Mouse (Mus musculus) myocyte (in vitro differentiated cells): ENCODE results near the gene Szt2. TPM values are rescaled to one million over a fixed set of nuclear protein-coding genes. Genes with fewer than 3 reads are reported as not detected.

Experiments used
- H3K27me3 ChIP-seq: one replicate; pipeline ENCODE4 v1.6.1; 2011; ENCODE audit not compliant: control insufficient read depth, insufficient read depth, insufficient read length
- H3K36me3 ChIP-seq: one replicate; pipeline ENCODE4 v1.6.1; 2011; ENCODE audit not compliant: control insufficient read depth, insufficient read depth
- H3K4me2 ChIP-seq: one replicate; pipeline ENCODE4 v1.6.1; 2011; ENCODE audit warnings: low read depth, control low read depth
- H3K4me3 ChIP-seq: one replicate; pipeline ENCODE4 v1.5.1; 2011; ENCODE audit warnings: mild to moderate bottlenecking, control low read depth, moderate library complexity
- H3K79me2 ChIP-seq: one replicate; pipeline ENCODE4 v1.6.1; 2011; ENCODE audit not compliant: control insufficient read depth, insufficient read depth
- H3ac ChIP-seq: one replicate; pipeline ENCODE4 v1.6.1; 2011; ENCODE audit not compliant: control insufficient read depth, insufficient read length
- CEBPB ChIP-seq: IDR thresholded peaks from 2 replicates; pipeline ENCODE4 v1.6.1; 2011; ENCODE audit warnings: mild to moderate bottlenecking, moderate library complexity; ENCODE audit not compliant: poor library complexity, insufficient read depth, severe bottlenecking
- E2F4 ChIP-seq: IDR thresholded peaks from one replicate; pipeline ENCODE4 v1.6.1; 2011; ENCODE audit warnings: mild to moderate bottlenecking, control low read depth, moderate library complexity; ENCODE audit not compliant: insufficient read depth
- MAX ChIP-seq: IDR thresholded peaks from one replicate; pipeline ENCODE4 v1.6.1; 2011; ENCODE audit warnings: low read depth, mild to moderate bottlenecking, control low read depth
- MYOD1 ChIP-seq, 3 experiments: IDR thresholded peaks; one replicate each; pipeline ENCODE4 v1.6.1; 2011; ENCODE audit warnings: control low read depth in 2 of 3, low read depth in 2 of 3, mild to moderate bottlenecking in 2 of 3, moderate library complexity in 1 of 3; ENCODE audit not compliant: insufficient read length in 2 of 3, control insufficient read depth in 1 of 3
- MYOG ChIP-seq, 3 experiments: IDR thresholded peaks; one replicate each; pipeline ENCODE4 v1.6.1; 2011; ENCODE audit warnings: control low read depth in 2 of 3, low read depth in 2 of 3, mild to moderate bottlenecking in 2 of 3; ENCODE audit not compliant: insufficient read length in 2 of 3, control insufficient read depth in 1 of 3, insufficient read depth in 1 of 3
- POLR2A ChIP-seq: IDR thresholded peaks from one replicate; pipeline ENCODE4 v1.6.1; 2011; ENCODE audit warnings: low read depth, mild to moderate bottlenecking, control low read depth, moderate library complexity; ENCODE audit not compliant: insufficient read length
- POLR2AphosphoS2 ChIP-seq: IDR thresholded peaks from one replicate; pipeline ENCODE4 v1.6.1; 2011; ENCODE audit warnings: low read depth, control low read depth; ENCODE audit not compliant: insufficient read length
- REST ChIP-seq: IDR thresholded peaks from one replicate; pipeline ENCODE4 v1.6.1; 2011; ENCODE audit warnings: mild to moderate bottlenecking, control low read depth, moderate library complexity; ENCODE audit not compliant: insufficient read depth, insufficient read length
- SRF ChIP-seq: IDR thresholded peaks from one replicate; pipeline ENCODE4 v1.6.1; 2011; ENCODE audit warnings: low read depth; ENCODE audit not compliant: control insufficient read depth, insufficient read length
- TCF12 ChIP-seq: IDR thresholded peaks from one replicate; pipeline ENCODE4 v1.6.1; 2011; ENCODE audit warnings: mild to moderate bottlenecking, control low read depth; ENCODE audit not compliant: poor library complexity, insufficient read depth, severe bottlenecking
- TCF3 ChIP-seq: IDR thresholded peaks from one replicate; pipeline ENCODE4 v1.6.1; 2011; ENCODE audit warnings: low read depth, control low read depth; ENCODE audit not compliant: insufficient read length
- USF1 ChIP-seq: IDR thresholded peaks from one replicate; pipeline ENCODE4 v1.6.1; 2011; ENCODE audit warnings: low read depth, mild to moderate bottlenecking, control low read depth, moderate library complexity
- polyA plus RNA-seq: library from polyadenylated mRNA; unstranded; fragments of >200 nt; fragmentation: generic; extraction: Trizol; gene quantifications from one replicate; pipeline ENCODE4 v1.2.1, GENCODE M21; 2012; ENCODE audit warnings: missing spikeins

Szt2 gene
- polyA plus RNA-seq, 1 experiment, result 8.1 TPM

GRCm38 (mm10) chr4:118316662-118317061 is 92.4 kb downstream of the Szt2 start:
- H3K27me3 ChIP-seq, result peaks cover 43% of the 10 kb centered on the region
- no peak overlapping the region for H3K4me2 ChIP-seq
- H3K36me3 ChIP-seq, result no peaks in the 10 kb centered on the region
- H3K79me2 ChIP-seq, result no peaks in the 10 kb centered on the region
- H3ac ChIP-seq, result no peak overlapping the region
- TF ChIP-seq POLR2A (no peak), POLR2AphosphoS2 (no peak), MYOD1 (IDR thresholded peaks at IDR 0.05; ENCODE audit: control insufficient read depth in 1 of 3, insufficient read length in 2 of 3, low read depth in 2 of 3) (no peak), SRF (no peak), MYOG (IDR thresholded peaks at IDR 0.05; ENCODE audit: control insufficient read depth in 1 of 3, insufficient read depth in 1 of 3, insufficient read length in 2 of 3, low read depth in 2 of 3) (no peak), MAX (no peak), USF1 (no peak), TCF3 (no peak), TCF12 (no peak), REST (no peak), CEBPB (no peak), E2F4 (no peak)
- H3K4me3 ChIP-seq, result no peak overlapping the region

GRCm38 (mm10) chr4:118315286-118315685 is 93.8 kb downstream of the Szt2 start:
- no peaks in the 10 kb centered on the region for H3K79me2 ChIP-seq
- TF ChIP-seq USF1 (no peak), E2F4 (no peak), POLR2A (no peak), REST (no peak), MYOD1 (IDR thresholded peaks at IDR 0.05; ENCODE audit: control insufficient read depth in 1 of 3, insufficient read length in 2 of 3, low read depth in 2 of 3) (peak in 1 of 3 experiments; percentile 2)
- no peak overlapping the region for H3K4me3 ChIP-seq
- no peak overlapping the region for H3K4me2 ChIP-seq
- peaks cover 32% of the 10 kb centered on the region for H3K27me3 ChIP-seq
- H3ac ChIP-seq, result no peak overlapping the region
- H3K36me3 ChIP-seq, result no peaks in the 10 kb centered on the region

Other genes with a start within 250 kb of the Szt2 start
- gene Kdm4a, start 229.2 kb downstream of the Szt2 start, polyA plus RNA-seq, result 66.6 TPM
- 7.6 TPM for gene Ptprf, start 117.9 kb downstream of the Szt2 start, polyA plus RNA-seq
- 78.6 TPM for gene Med8, start 64 bp upstream of the Szt2 start, polyA plus RNA-seq
- 136 TPM for gene Elovl1, start 18.8 kb upstream of the Szt2 start, polyA plus RNA-seq
- 79.8 TPM for gene Cdc20, start 28.1 kb upstream of the Szt2 start, polyA plus RNA-seq
- gene Mpl, start 48.2 kb upstream of the Szt2 start, polyA plus RNA-seq, result not detected
- gene Tie1, start 80.8 kb upstream of the Szt2 start, polyA plus RNA-seq, result not detected
- gene 2610528J11Rik, start 117.7 kb upstream of the Szt2 start, polyA plus RNA-seq, result not detected
- gene Tmem125, start 134.8 kb upstream of the Szt2 start, polyA plus RNA-seq, result not detected
- not detected for gene Cfap57, start 211.5 kb upstream of the Szt2 start, polyA plus RNA-seq
- 71.7 TPM for gene Ebna1bp2, start 211.5 kb upstream of the Szt2 start, polyA plus RNA-seq
- gene Olfr62, start 249.7 kb upstream of the Szt2 start, polyA plus RNA-seq, result not detected